Mouse (Mus musculus) cerebellum, postnatal 4 days (tissue): Measurements from ENCODE around the gene Pnp2.

Experiments used
- DNase-seq, 2 experiments: peaks; one replicate each; pipeline ENCODE4 v3.0.0; 2022; ENCODE audit warnings: low spot score in 2 of 2, mixed read lengths in 1 of 2

Pnp2 gene

GRCm38 (mm10) chr14:51008781-51009180, 53.0 kb downstream of the Pnp2 start:
- DNase-seq: no peak

GRCm38 (mm10) chr14:51009572-51009971, 53.8 kb downstream of the Pnp2 start:
- DNase-seq: no peak
